Mouse (Mus musculus): Measurements from ENCODE around the gene Brsk1.

The Brsk1 gene

GRCm38 (mm10) chr7:4739544-4740275, 49.3 kb downstream of the Brsk1 start, which contains the start of gene Kmt5c:
Gene Kmt5c (plus strand): TSS chr7:4740115.
- DNase-seq (ENCODE audit: low spot score): peak; percentile 98

GRCm38 (mm10) chr7:4740309-4740727, 49.9 kb downstream of the Brsk1 start:
- DNase-seq (ENCODE audit: low spot score): no peak

GRCm38 (mm10) chr7:4741151-4741550, 50.7 kb downstream of the Brsk1 start:
- peak; percentile 32 for DNase-seq (ENCODE audit: low spot score)

GRCm38 (mm10) chr7:4741672-4742481, 51.5 kb downstream of the Brsk1 start:
- peak; percentile 9 for DNase-seq (ENCODE audit: low spot score)

- DNase-seq (ENCODE audit: low spot score): peak; percentile 9
These were observed 52.0 kb downstream of the Brsk1 start for GRCm38 (mm10) chr7:4742482-4742819.

- DNase-seq (ENCODE audit: low spot score): peak; percentile 20
These were observed 53.0 kb downstream of the Brsk1 start for GRCm38 (mm10) chr7:4743354-4743753.

GRCm38 (mm10) chr7:4744886-4745285, 54.5 kb downstream of the Brsk1 start:
- DNase-seq (ENCODE audit: low spot score): no peak

- DNase-seq (ENCODE audit: low spot score): no peak
These were observed 56.0 kb downstream of the Brsk1 start for GRCm38 (mm10) chr7:4746326-4746980.

- no peak for DNase-seq (ENCODE audit: low spot score)
These were observed 56.9 kb downstream of the Brsk1 start for GRCm38 (mm10) chr7:4747156-4747899.

- DNase-seq (ENCODE audit: low spot score): no peak
These were observed 57.9 kb downstream of the Brsk1 start for GRCm38 (mm10) chr7:4748321-4748720.

GRCm38 (mm10) chr7:4749169-4749568, 58.8 kb downstream of the Brsk1 start:
- DNase-seq (ENCODE audit: low spot score): no peak

GRCm38 (mm10) chr7:4751971-4752820, 61.8 kb downstream of the Brsk1 start:
- peak; percentile 80 for DNase-seq (ENCODE audit: low spot score)

- peak; percentile 92 for DNase-seq (ENCODE audit: low spot score)
These were observed 62.6 kb downstream of the Brsk1 start, which contains the start of gene Cox6b2 for GRCm38 (mm10) chr7:4752821-4753570. Gene Cox6b2 (minus strand): TSS chr7:4753094.

- no peak for DNase-seq (ENCODE audit: low spot score)
These were observed 69.3 kb downstream of the Brsk1 start for GRCm38 (mm10) chr7:4759670-4760069.

- DNase-seq (ENCODE audit: low spot score): no peak
These were observed 74.7 kb downstream of the Brsk1 start for GRCm38 (mm10) chr7:4764946-4765710.
